Mouse (Mus musculus) embryonic facial prominence, embryonic 14.5 days (tissue): ENCODE results near the gene Nav2. TPM values are rescaled to one million over a fixed set of nuclear protein-coding genes. Genes with fewer than 3 reads are reported as not detected.

Experiments used
- ATAC-seq: fragments of 200-750 bp; cut with Nextera tagmentation; 2 replicates; pipeline ENCODE4 v1.8.0; 2017; ENCODE audit warnings: low read depth, moderate number of reproducible peaks, moderate TSS enrichment
- DNase-seq: peaks from one replicate; pipeline ENCODE4 v3.0.0-alpha.2; 2015; ENCODE audit warnings: low spot score
- H3K27ac ChIP-seq: fragments of 300-500 bp; sonication (generic); replicated peaks from 2 replicates; pipeline ENCODE4 v1.5.1; 2014; ENCODE audit warnings: low read depth, mild to moderate bottlenecking, low read length, moderate library complexity
- H3K27me3 ChIP-seq: fragments of 300-500 bp; sonication (generic); replicated peaks from 2 replicates; pipeline ENCODE4 v1.6.1; 2014; ENCODE audit warnings: low read length; ENCODE audit not compliant: control insufficient read depth, insufficient read depth
- H3K36me3 ChIP-seq: fragments of 300-500 bp; sonication (generic); 2 replicates; pipeline ENCODE4 v1.6.1; 2014; ENCODE audit warnings: low read length, mixed read lengths; ENCODE audit not compliant: control insufficient read depth, insufficient read depth
- H3K4me1 ChIP-seq: fragments of 300-500 bp; sonication (generic); 2 replicates; pipeline ENCODE4 v1.6.1; 2014; ENCODE audit warnings: antibody characterized with exemption, low read length; ENCODE audit not compliant: control insufficient read depth, insufficient read depth
- H3K4me2 ChIP-seq: fragments of 300-500 bp; sonication (generic); 2 replicates; pipeline ENCODE4 v1.6.1; 2014; ENCODE audit warnings: low read depth, mild to moderate bottlenecking, low read length, moderate library complexity, mixed read lengths
- H3K4me3 ChIP-seq: fragments of 300-500 bp; sonication (generic); 2 replicates; pipeline ENCODE4 v1.5.1; 2014; ENCODE audit warnings: low read depth, mild to moderate bottlenecking, low read length
- H3K9ac ChIP-seq: fragments of 300-500 bp; sonication (generic); 2 replicates; pipeline ENCODE4 v1.6.1; 2014; ENCODE audit warnings: low read depth, mild to moderate bottlenecking, low read length, moderate library complexity, mixed read lengths
- H3K9me3 ChIP-seq: fragments of 300-500 bp; sonication (generic); 2 replicates; pipeline ENCODE4 v1.6.1; 2016; ENCODE audit warnings: low read length; ENCODE audit not compliant: control insufficient read depth
- WGBS: fragments of 180-500 bp; shearing (Covaris S2); extraction: QIAGEN DNeasy Blood & Tissue Kit; methylation state at CpG from one replicate; pipeline ENCODE4 v1.1.7; 2014; 5-methylcytosine and 5-hydroxymethylcytosine counted together
- polyA plus RNA-seq: library from polyadenylated mRNA; unstranded; fragments of >200 nt; fragmentation: Nextera tagmentation; extraction: Ambion mirVana; gene quantifications from 2 replicates; pipeline ENCODE4 v1.2.1, GENCODE M21; 2014

Nav2 gene
- polyA plus RNA-seq, 1 experiment from 2014 or later: 13.5 TPM

DNA sequence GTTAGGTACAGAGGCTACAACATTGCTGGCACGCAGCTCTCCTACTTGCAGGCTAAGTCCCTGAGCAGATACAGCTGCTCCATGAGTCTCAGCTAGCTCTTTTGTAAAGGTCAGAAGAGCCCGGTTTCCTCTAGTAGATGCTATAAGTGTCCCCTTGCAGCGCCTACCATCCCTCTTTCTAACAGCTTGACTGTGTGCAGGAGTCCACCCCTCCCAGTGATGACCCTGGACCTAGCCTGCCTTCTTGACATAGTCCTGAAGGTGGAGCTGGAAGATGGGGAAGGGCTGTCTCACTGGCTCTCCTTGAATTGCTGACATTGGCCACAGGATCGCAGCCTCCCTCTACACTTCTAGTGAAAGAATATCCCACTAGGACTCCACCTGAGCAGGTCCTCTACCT lies 708.6 kb downstream of the Nav2 start:
- DNase-seq: no peak
- no peak overlapping the region for H3K4me2 ChIP-seq
- H3K9ac ChIP-seq: no peak overlapping the region
- WGBS: 77% methylated on average over 4 of the region's 4 CpGs
- H3K27ac ChIP-seq: no peak overlapping the region
- H3K36me3 ChIP-seq: no peaks in the 10 kb centered on the region
- no peaks in the 10 kb centered on the region for H3K9me3 ChIP-seq
- no peaks in the 10 kb centered on the region; the same call in none of the 2 replicates for H3K27me3 ChIP-seq
- no peaks in the 10 kb centered on the region for H3K4me1 ChIP-seq
- ATAC-seq: no peak
- no peak overlapping the region for H3K4me3 ChIP-seq

DNA sequence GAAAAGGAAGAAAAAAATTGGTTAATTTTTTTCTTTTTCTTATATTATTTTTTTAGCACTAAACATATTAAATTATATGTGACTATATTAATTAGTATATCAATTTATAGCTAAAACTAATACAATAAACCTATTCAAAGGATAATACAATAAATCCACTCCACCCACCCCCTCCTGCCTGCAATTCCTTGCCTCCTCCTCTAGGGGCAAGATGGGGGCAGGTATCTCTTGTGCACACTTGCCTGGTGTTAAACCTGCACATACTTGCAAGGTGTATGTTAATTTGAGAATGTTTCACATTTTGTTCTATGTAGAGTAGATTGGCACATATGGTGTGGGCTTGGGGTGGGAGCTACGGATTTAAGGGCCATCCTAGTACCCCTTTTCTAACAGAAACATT lies 711.6 kb downstream of the Nav2 start:
- ATAC-seq (no peak), DNase-seq (no peak)
- 76% methylated on average over 1 of the region's 1 CpGs for WGBS
- Histone ChIP-seq H3K9ac (no peak overlapping the region), H3K9me3 (no peaks in the 10 kb centered on the region), H3K27me3 (no peaks in the 10 kb centered on the region; the same call in none of the 2 replicates), H3K4me1 (no peaks in the 10 kb centered on the region), H3K4me3 (no peak overlapping the region), H3K4me2 (no peak overlapping the region), H3K36me3 (no peaks in the 10 kb centered on the region), H3K27ac (no peak overlapping the region)

DNA sequence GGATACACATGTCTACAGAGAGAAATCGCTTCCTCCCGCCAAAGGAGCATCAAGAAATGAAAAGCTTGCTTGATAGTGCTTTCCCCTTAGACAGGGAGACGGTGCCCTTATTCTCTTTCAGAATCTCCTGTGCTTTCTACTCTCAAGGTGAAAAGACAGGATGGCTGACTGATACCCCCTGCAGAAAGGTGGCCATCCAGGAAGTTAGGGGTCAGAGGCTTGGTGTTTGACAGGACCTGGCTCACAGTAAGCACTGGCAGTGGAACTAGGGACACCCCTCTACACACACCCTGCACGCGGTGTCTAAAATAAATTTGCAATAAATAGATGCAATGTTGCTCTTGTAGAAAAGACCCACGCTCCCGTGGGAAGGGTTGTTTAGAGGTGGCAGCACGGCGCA lies 723.4 kb downstream of the Nav2 start:
- H3K27ac ChIP-seq: no peak overlapping the region
- WGBS: 7% methylated on average over 9 of the region's 9 CpGs
- no peak overlapping the region for H3K9ac ChIP-seq
- H3K36me3 ChIP-seq: no peaks in the 10 kb centered on the region
- no peaks in the 10 kb centered on the region for H3K9me3 ChIP-seq
- H3K4me2 ChIP-seq: no peak overlapping the region
- DNase-seq (no peak), ATAC-seq (no peak)
- H3K4me3 ChIP-seq: no peak overlapping the region
- H3K27me3 ChIP-seq: peaks cover 79% of the 10 kb centered on the region
- peaks cover 5% of the 10 kb centered on the region; the same call in 1 of the 2 replicates for H3K4me1 ChIP-seq

DNA sequence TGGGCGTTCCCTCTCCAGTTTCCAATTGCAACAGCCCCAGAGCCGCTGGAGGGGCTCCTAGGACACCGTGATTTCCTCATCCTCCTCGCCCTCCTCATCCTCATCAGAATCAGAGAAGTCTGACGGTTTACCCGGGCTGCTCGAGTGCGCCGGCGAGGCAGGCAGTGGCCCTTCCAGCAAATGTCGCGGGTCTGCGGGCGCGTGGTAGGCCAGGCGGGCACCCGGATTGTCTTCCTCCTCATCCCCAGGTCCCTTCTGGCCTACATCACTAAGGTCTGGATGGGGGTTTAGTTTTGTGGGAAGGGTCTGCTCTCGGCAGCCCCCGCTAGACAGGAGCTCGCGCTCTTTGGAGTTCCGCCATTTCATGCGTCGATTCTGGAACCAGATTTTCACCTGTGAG lies 723.9 kb downstream of the Nav2 start:
- Histone ChIP-seq H3K27ac (no peak overlapping the region), H3K27me3 (peaks cover 84% of the 10 kb centered on the region), H3K9me3 (no peaks in the 10 kb centered on the region), H3K36me3 (no peaks in the 10 kb centered on the region), H3K4me1 (peaks cover 5% of the 10 kb centered on the region; the same call in 1 of the 2 replicates), H3K9ac (no peak overlapping the region), H3K4me3 (no peak overlapping the region), H3K4me2 (no peak overlapping the region)
- ATAC-seq: no peak
- no peak for DNase-seq
- 4% methylated on average over 24 of the region's 24 CpGs for WGBS

DNA sequence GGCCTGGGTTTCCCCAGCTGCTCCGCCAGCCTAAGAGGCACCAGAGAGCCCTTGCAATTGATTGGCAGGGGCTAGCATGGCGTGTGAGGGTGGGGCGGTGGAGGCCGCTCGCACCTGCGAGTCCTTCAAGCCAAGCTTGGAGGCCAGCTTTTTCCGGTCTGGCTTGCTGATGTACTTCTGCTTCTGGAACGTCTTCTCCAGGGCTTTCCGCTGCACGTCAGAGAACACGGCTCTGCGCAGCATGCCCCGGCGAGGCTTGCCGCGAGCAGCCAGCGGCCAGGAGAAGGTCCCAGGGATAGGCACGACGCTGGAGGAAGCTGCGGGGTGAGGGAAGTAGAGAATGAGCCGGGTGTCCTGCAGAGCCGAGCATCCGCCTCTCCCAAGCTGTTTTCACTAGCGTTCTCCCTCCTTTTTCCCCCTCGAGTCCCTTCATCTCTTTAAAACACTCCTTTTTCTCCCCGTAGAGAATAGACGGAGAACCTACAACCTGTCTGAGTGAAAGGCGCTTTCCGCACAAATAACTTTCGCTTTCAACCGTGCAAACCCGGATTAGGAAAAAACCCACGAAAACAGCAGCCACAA lies 725.0 kb downstream of the Nav2 start:
- Histone ChIP-seq H3K27ac (no peak overlapping the region), H3K9ac (no peak overlapping the region), H3K36me3 (no peaks in the 10 kb centered on the region), H3K4me2 (peak overlapping the region; percentile 54), H3K9me3 (no peaks in the 10 kb centered on the region), H3K4me3 (peak overlapping the region; percentile 37), H3K4me1 (peaks cover 5% of the 10 kb centered on the region; the same call in 1 of the 2 replicates), H3K27me3 (peaks cover 92% of the 10 kb centered on the region)
- DNase-seq (peak; percentile 62), ATAC-seq (peak; percentile 73)
- under 1% methylated on average over 31 of the region's 33 CpGs for WGBS

DNA sequence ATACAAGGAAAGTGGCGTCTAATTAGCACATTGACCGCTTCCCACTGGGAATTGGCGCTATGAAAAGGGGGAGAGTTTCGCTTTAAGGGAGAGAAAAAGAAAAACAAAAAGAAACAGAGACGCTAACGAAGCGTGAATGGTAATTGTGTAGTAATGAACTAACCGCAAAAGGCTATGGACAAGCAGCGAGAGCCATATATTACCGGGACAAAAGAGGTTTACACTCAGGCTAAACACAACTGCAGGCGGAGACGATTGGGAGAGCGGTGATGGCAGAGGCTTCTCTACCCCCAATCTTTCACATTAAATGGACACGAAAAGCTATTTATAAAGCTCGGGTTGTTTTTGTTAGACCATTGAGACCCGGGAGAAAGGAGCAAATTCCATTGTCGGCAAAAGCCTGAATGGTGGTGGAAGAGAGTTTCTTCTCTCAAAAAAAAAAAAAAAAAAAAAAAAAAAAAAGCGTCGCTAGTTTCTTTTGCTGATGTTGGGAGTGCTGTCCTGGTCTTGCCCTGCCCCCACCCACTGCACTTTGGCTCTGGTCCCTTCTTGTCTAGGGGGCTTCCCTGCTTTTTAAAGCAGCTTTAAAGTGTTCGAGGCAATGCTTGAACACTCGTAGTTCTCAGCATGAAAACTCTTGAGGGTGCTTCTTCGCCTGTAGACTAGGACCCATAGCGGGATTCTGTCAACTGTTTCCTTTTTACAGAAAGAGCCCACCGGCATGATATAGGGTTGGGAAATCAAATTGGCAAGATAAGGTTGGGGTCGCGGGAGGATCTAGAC lies 726.0 kb downstream of the Nav2 start:
- peak overlapping the region; percentile 37 for H3K4me3 ChIP-seq
- DNase-seq: peak; percentile 38
- peaks cover 5% of the 10 kb centered on the region; the same call in 1 of the 2 replicates for H3K4me1 ChIP-seq
- peaks cover 96% of the 10 kb centered on the region for H3K27me3 ChIP-seq
- under 1% methylated on average over 24 of the region's 26 CpGs for WGBS
- no peak overlapping the region for H3K9ac ChIP-seq
- H3K27ac ChIP-seq: no peak overlapping the region
- H3K9me3 ChIP-seq: no peaks in the 10 kb centered on the region
- peak overlapping the region; percentile 54 for H3K4me2 ChIP-seq
- H3K36me3 ChIP-seq: no peaks in the 10 kb centered on the region
- ATAC-seq: no peak

DNA sequence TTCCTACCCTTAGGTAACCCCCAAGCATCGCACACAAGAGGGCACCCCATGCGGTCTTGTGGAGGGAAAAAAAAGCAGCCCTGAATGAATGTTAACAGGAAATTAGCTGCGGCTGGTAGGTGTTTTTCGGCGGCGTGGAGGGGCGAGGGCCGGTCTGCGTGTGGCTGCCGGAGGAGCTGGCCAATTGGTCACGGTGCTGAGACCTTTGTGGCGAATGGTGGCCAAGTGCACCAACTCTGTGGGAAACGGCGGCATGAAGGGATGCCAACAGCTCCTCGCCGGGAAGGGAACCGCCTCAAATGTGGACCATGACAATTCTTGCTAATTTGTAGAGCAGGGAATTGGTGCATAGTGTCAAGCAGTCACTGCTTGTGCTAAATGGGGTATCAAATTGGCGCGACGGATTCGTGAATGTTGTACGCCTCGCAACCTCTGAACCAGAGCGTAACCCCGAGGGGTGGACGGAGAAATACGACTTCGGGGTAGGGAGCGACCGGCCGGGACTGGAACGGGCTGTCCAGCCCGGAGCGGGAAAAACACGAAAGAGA lies 726.6 kb downstream of the Nav2 start:
- Histone ChIP-seq H3K4me1 (peaks cover 5% of the 10 kb centered on the region; the same call in 1 of the 2 replicates), H3K27ac (no peak overlapping the region), H3K36me3 (no peaks in the 10 kb centered on the region), H3K9me3 (no peaks in the 10 kb centered on the region), H3K27me3 (peaks cover 97% of the 10 kb centered on the region), H3K4me3 (peak overlapping the region; percentile 37), H3K9ac (no peak overlapping the region), H3K4me2 (no peak overlapping the region)
- under 1% methylated on average over 35 of the region's 35 CpGs for WGBS
- ATAC-seq (no peak), DNase-seq (no peak)

DNA sequence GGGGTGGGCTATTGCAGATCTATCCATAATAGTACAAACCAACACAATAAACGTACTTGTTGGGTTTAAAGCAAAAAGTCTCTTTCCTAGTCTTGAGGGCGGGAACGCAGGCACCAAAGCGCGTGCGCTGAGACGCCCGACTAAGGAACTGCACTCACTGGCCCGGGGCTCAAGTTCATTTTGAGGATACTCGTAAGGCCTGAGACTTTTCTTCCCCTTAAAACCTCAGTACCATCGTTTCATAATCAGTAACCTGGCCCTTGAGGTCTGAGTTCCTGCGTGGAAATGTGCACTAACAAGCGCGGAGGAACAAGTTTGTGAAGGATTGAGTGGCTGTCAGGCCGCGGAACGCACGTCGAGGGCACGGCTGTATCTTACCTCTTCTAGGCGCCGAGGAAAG lies 727.5 kb downstream of the Nav2 start:
- Histone ChIP-seq H3K4me1 (peaks cover 5% of the 10 kb centered on the region; the same call in 1 of the 2 replicates), H3K27ac (no peak overlapping the region)

More for the DNA sequence above, 727.5 kb downstream of the Nav2 start:
- peak overlapping the region; percentile 11; the same call in 1 of the 2 replicates for H3K4me3 ChIP-seq
- ATAC-seq (no peak), DNase-seq (no peak)
- no peaks in the 10 kb centered on the region for H3K9me3 ChIP-seq
- H3K27me3 ChIP-seq: peaks cover 97% of the 10 kb centered on the region
- 2% methylated on average over 22 of the region's 22 CpGs for WGBS
- H3K9ac ChIP-seq: no peak overlapping the region
- no peaks in the 10 kb centered on the region for H3K36me3 ChIP-seq
- no peak overlapping the region for H3K4me2 ChIP-seq
